Mouse (Mus musculus) thymus, adult 2 months (tissue): ENCODE measurements around the gene Cdr2. TPM values are rescaled to one million over a fixed set of nuclear protein-coding genes. Genes with fewer than 3 reads are reported as not detected.

Source experiments
- DNase-seq: peaks from one replicate; pipeline ENCODE4 v3.0.0; 2021
- H3K27ac ChIP-seq: fragments of 200-500 bp; 2 replicates; pipeline ENCODE4 v1.5.1; 2012; ENCODE audit warnings: low read length, control low read depth; ENCODE audit not compliant: control insufficient read depth, insufficient read depth
- H3K27me3 ChIP-seq: fragments of 200-500 bp; 2 replicates; pipeline ENCODE4 v1.6.1; 2012; ENCODE audit warnings: mild to moderate bottlenecking, low read length, moderate library complexity, mixed read lengths; ENCODE audit not compliant: control insufficient read depth, insufficient read depth
- H3K36me3 ChIP-seq: fragments of 200-500 bp; 2 replicates; pipeline ENCODE4 v1.6.1; 2012; ENCODE audit warnings: mild to moderate bottlenecking, low read length, moderate library complexity; ENCODE audit not compliant: control insufficient read depth, insufficient read depth
- H3K4me1 ChIP-seq: fragments of 200-500 bp; replicated peaks from 2 replicates; pipeline ENCODE4 v1.6.1; 2012; ENCODE audit warnings: low read length; ENCODE audit not compliant: control insufficient read depth, insufficient read depth
- H3K4me3 ChIP-seq: fragments of 200-500 bp; 2 replicates; pipeline ENCODE4 v1.5.1; 2012; ENCODE audit warnings: mild to moderate bottlenecking, low read length, control low read depth, moderate library complexity; ENCODE audit not compliant: control insufficient read depth, insufficient read depth
- CTCF ChIP-seq: fragments of 200-500 bp; IDR thresholded peaks from 2 replicates; pipeline ENCODE4 v1.5.1; 2012; ENCODE audit warnings: mild to moderate bottlenecking, control low read depth, low read length, moderate library complexity, borderline replicate concordance; ENCODE audit not compliant: control insufficient read depth, poor library complexity, insufficient read depth; ENCODE audit errors: extremely low read depth
- POLR2A ChIP-seq: fragments of 200-500 bp; IDR thresholded peaks from 2 replicates; pipeline ENCODE4 v1.6.1; 2012; ENCODE audit warnings: mild to moderate bottlenecking, low read length, control low read depth, moderate library complexity; ENCODE audit not compliant: control insufficient read depth, poor library complexity, insufficient read depth; ENCODE audit errors: extremely low read depth
- WGBS: fragments of 180-500 bp; shearing (Covaris S2); methylation state at CpG from one replicate; pipeline ENCODE4 v1.1.7; 2018; 5-methylcytosine and 5-hydroxymethylcytosine counted together
- polyA plus RNA-seq: library from polyadenylated mRNA; depleted of rRNA; stranded (reverse); fragments of >200 nt; gene quantifications from 2 replicates; pipeline ENCODE4 v1.2.3, GENCODE M21; 2012

Cdr2 gene
- polyA plus RNA-seq, 1 experiment = 6.0 TPM

GRCm38 (mm10) chr7:121014486-121014885 is 32.4 kb upstream of the Cdr2 start:
- H3K27ac ChIP-seq = no peak overlapping the region
- TF ChIP-seq CTCF (no peak), POLR2A (no peak)
- H3K4me3 ChIP-seq = no peak overlapping the region
- H3K27me3 ChIP-seq = no peaks in the 10 kb centered on the region
- 91% methylated on average over 10 of the region's 10 CpGs for WGBS
- H3K4me1 ChIP-seq = no peaks in the 10 kb centered on the region
- DNase-seq = no peak
- H3K36me3 ChIP-seq = no peaks in the 10 kb centered on the region

- H3K36me3 ChIP-seq = no peaks in the 10 kb centered on the region
- H3K4me3 ChIP-seq = no peak overlapping the region
- WGBS = 75% methylated on average over 10 of the region's 10 CpGs
- no peaks in the 10 kb centered on the region for H3K4me1 ChIP-seq
- no peak for DNase-seq
- TF ChIP-seq POLR2A (no peak), CTCF (no peak)
- no peaks in the 10 kb centered on the region for H3K27me3 ChIP-seq
- no peak overlapping the region for H3K27ac ChIP-seq
These were observed 29.9 kb upstream of the Cdr2 start for GRCm38 (mm10) chr7:121011794-121012689.

- TF ChIP-seq POLR2A (no peak), CTCF (no peak)
- H3K4me3 ChIP-seq = no peak overlapping the region
- no peak overlapping the region for H3K27ac ChIP-seq
- no peaks in the 10 kb centered on the region for H3K36me3 ChIP-seq
- no peak for DNase-seq
- H3K4me1 ChIP-seq = no peaks in the 10 kb centered on the region
- no peaks in the 10 kb centered on the region for H3K27me3 ChIP-seq
- WGBS = 83% methylated on average over 4 of the region's 4 CpGs
These were observed 21.8 kb upstream of the Cdr2 start for GRCm38 (mm10) chr7:121003793-121004418.

GRCm38 (mm10) chr7:121002407-121002928 is 20.4 kb upstream of the Cdr2 start:
- H3K36me3 ChIP-seq = no peaks in the 10 kb centered on the region
- H3K4me3 ChIP-seq = no peak overlapping the region
- H3K27me3 ChIP-seq = no peaks in the 10 kb centered on the region
- H3K27ac ChIP-seq = no peak overlapping the region
- H3K4me1 ChIP-seq = no peaks in the 10 kb centered on the region
- DNase-seq = no peak
- TF ChIP-seq POLR2A (no peak), CTCF (no peak)
- 97% methylated on average over 5 of the region's 5 CpGs for WGBS

- H3K36me3 ChIP-seq = no peaks in the 10 kb centered on the region
- no peak overlapping the region for H3K4me3 ChIP-seq
- no peaks in the 10 kb centered on the region for H3K27me3 ChIP-seq
- no peaks in the 10 kb centered on the region for H3K4me1 ChIP-seq
- DNase-seq = no peak
- TF ChIP-seq CTCF (no peak), POLR2A (no peak)
- H3K27ac ChIP-seq = no peak overlapping the region
- WGBS = 67% methylated on average over 3 of the region's 3 CpGs
These were observed 19.8 kb upstream of the Cdr2 start for GRCm38 (mm10) chr7:121001879-121002278.

GRCm38 (mm10) chr7:121000065-121000822 is 18.1 kb upstream of the Cdr2 start:
- DNase-seq = no peak
- Histone ChIP-seq H3K36me3 (no peaks in the 10 kb centered on the region), H3K4me1 (no peaks in the 10 kb centered on the region), H3K4me3 (no peak overlapping the region), H3K27ac (no peak overlapping the region), H3K27me3 (no peaks in the 10 kb centered on the region)
- TF ChIP-seq POLR2A (no peak), CTCF (no peak)
- 78% methylated on average over 3 of the region's 3 CpGs for WGBS
